Comparison of ENCODE assay signal across 10 mouse cellular contexts in genomic region chr10:79840091-79840490, GRCm38 (mm10). TPM values are rescaled to one million over a fixed set of nuclear protein-coding genes. Genes with fewer than 3 reads are reported as not detected.
DNase-seq lines count a peak whose midpoint lies in the region; ATAC-seq and TF ChIP-seq lines count a peak whose summit lies in the region.
"Had no signal": no experiment of that assay in that cellular context is flagged by ENCODE, and none has a peak within 500 bp of the region (broad histone marks: within the 10 kb centered on the region; RNA-seq: fewer than 3 reads in every experiment).

No protein-coding gene starts in this region.

- no peak for TF ChIP-seq CTCF in cerebellum, adult 2 months (IDR thresholded peaks at IDR 0.05; ENCODE audit: borderline replicate concordance, insufficient read depth, low read depth, low read length)
- no peak for TF ChIP-seq CTCF in lung, embryonic 14.5 days (IDR thresholded peaks at IDR 0.05; ENCODE audit: low read depth)
- no peak for TF ChIP-seq CTCF in olfactory bulb, adult 2 months (IDR thresholded peaks at IDR 0.05; ENCODE audit: insufficient read depth, low read depth, low read length)

- no peaks in the 10 kb centered on the region for H3K36me3 ChIP-seq in lung, embryonic 14.5 days (ENCODE audit: insufficient read depth)
- no peaks in the 10 kb centered on the region for H3K36me3 ChIP-seq in intestine, embryonic 15.5 days

- H3K9me3 ChIP-seq in lung, embryonic 14.5 days (ENCODE audit: low read depth, low read length) = no peaks in the 10 kb centered on the region
- no peaks in the 10 kb centered on the region for H3K9me3 ChIP-seq in intestine, embryonic 15.5 days

- no peak for TF ChIP-seq POLR2A in cerebellum, adult 2 months (IDR thresholded peaks at IDR 0.05; ENCODE audit: borderline replicate concordance, insufficient read depth, low read length)
- TF ChIP-seq POLR2A in olfactory bulb, adult 2 months (IDR thresholded peaks at IDR 0.05; ENCODE audit: insufficient read depth, low read depth, low read length) = no peak

- ATAC-seq in lung, embryonic 14.5 days (ENCODE audit: insufficient read depth) = 0 out of 2 replicates have a peak, but pooled peaks have one; percentile 5
- ATAC-seq in intestine, embryonic 15.5 days = no peak

- peak overlapping the region; percentile 46; the same call in 1 of the 2 replicates for H3K27ac ChIP-seq in cerebellum, adult 2 months (ENCODE audit: insufficient read depth, low read length)
- H3K27ac ChIP-seq in lung, embryonic 14.5 days (ENCODE audit: low read depth) = peak overlapping the region; percentile 94
- peak overlapping the region; percentile 90 for H3K27ac ChIP-seq in intestine, embryonic 15.5 days
- H3K27ac ChIP-seq in olfactory bulb, adult 2 months (ENCODE audit: insufficient read depth, low read depth, low read length) = peak overlapping the region; percentile 79; the same call in 1 of the 2 replicates

- H3K4me1 ChIP-seq in cerebellum, adult 2 months (ENCODE audit: control insufficient read depth, insufficient read depth, low read length) = peaks cover 5% of the 10 kb centered on the region; the same call in 1 of the 2 replicates
- H3K4me1 ChIP-seq in lung, embryonic 14.5 days (ENCODE audit: insufficient read depth) = peaks cover 9% of the 10 kb centered on the region; the same call in 1 of the 2 replicates
- H3K4me1 ChIP-seq in intestine, embryonic 15.5 days (replicated peaks) = peaks cover 19% of the 10 kb centered on the region
- H3K4me1 ChIP-seq in olfactory bulb, adult 2 months (ENCODE audit: control insufficient read depth, insufficient read depth, low read length) = peaks cover 17% of the 10 kb centered on the region

- no peak for DNase-seq in cerebellum, adult 2 months
- no peak for DNase-seq in cerebellum, adult 11 months
- DNase-seq in lung, embryonic 14.5 days = no peak
- no peak for DNase-seq in lung, postnatal 25 days (ENCODE audit: low spot score)
- no peak for DNase-seq in adrenal gland, adult 2 months
- no peak for DNase-seq in adrenal gland, adult 8-10 months

- no peak overlapping the region for H3K9ac ChIP-seq in lung, embryonic 14.5 days
- H3K9ac ChIP-seq in intestine, embryonic 15.5 days = no peak overlapping the region

- no peak overlapping the region for H3K4me3 ChIP-seq in cerebellum, adult 2 months (replicated peaks; ENCODE audit: insufficient read depth, low read depth, low read length)
- H3K4me3 ChIP-seq in lung, embryonic 14.5 days (ENCODE audit: low read depth, low read length) = no peak overlapping the region
- no peak overlapping the region for H3K4me3 ChIP-seq in intestine, embryonic 15.5 days (replicated peaks)
- H3K4me3 ChIP-seq in olfactory bulb, adult 2 months (ENCODE audit: insufficient read depth, low read depth, low read length) = no peak overlapping the region

- peak overlapping the region; percentile 80 for H3K4me2 ChIP-seq in lung, embryonic 14.5 days
- peak overlapping the region; percentile 73; the same call in 1 of the 2 replicates for H3K4me2 ChIP-seq in intestine, embryonic 15.5 days (replicated peaks)

- WGBS in cerebellum, adult 2 months = 94% methylated on average over 3 of the region's 3 CpGs
- WGBS in lung, embryonic 14.5 days = 84% methylated on average over 3 of the region's 3 CpGs
- WGBS in intestine, embryonic 15.5 days = 94% methylated on average over 3 of the region's 3 CpGs
- 92% methylated on average over 3 of the region's 3 CpGs for WGBS in olfactory bulb, adult 2 months

- no peaks in the 10 kb centered on the region for H3K27me3 ChIP-seq in cerebellum, adult 2 months (ENCODE audit: control insufficient read depth, insufficient read depth, low read length)
- H3K27me3 ChIP-seq in lung, embryonic 14.5 days (ENCODE audit: insufficient read depth, low read length) = no peaks in the 10 kb centered on the region
- no peaks in the 10 kb centered on the region for H3K27me3 ChIP-seq in intestine, embryonic 15.5 days (replicated peaks)

RNA-seq across cellular contexts. Expression of gene Ptbp1, which starts 14.1 kb away (rescaled TPM):
- 64.2 and 68.6 TPM in 2 replicates for polyA plus RNA-seq in cerebellum, adult 2 months (2012; rRNA removed)
- polyA plus RNA-seq in lung, embryonic 14.5 days (2014; fragmentation: Nextera tagmentation; extraction: Ambion mirVana) = 355 and 366 TPM in 2 replicates
- polyA plus RNA-seq in intestine, embryonic 15.5 days (2015; fragmentation: Nextera tagmentation; extraction: Ambion mirVana) = 307 and 314 TPM in 2 replicates
- polyA plus RNA-seq in olfactory bulb, adult 2 months (2012; ENCODE audit: insufficient read depth, insufficient read length, low replicate concordance, missing spikeins) = 555 TPM in 1 of 2 replicates, not detected in the other
- total RNA-seq in adrenal gland, adult 2 months (2021) = 100 to 1,000 TPM; 217 to 332 TPM
- polyA plus RNA-seq in adrenal gland, adult 2 months (2012; rRNA removed) = 175 and 259 TPM in 2 replicates
- 100 to 1,000 TPM; 249 to 275 (median 255) TPM for total RNA-seq in adrenal gland, adult 8-10 months (2022)

RNA-seq across cellular contexts. Expression of gene Misp, which starts 19.3 kb away (rescaled TPM):
- 0.29 and 0.41 TPM in 2 replicates for polyA plus RNA-seq in cerebellum, adult 2 months (2012; rRNA removed)
- 5.0 and 6.1 TPM in 2 replicates for polyA plus RNA-seq in lung, embryonic 14.5 days (2014; fragmentation: Nextera tagmentation; extraction: Ambion mirVana)
- 141 and 154 TPM in 2 replicates for polyA plus RNA-seq in intestine, embryonic 15.5 days (2015; fragmentation: Nextera tagmentation; extraction: Ambion mirVana)
- not detected in 2 replicates for polyA plus RNA-seq in olfactory bulb, adult 2 months (2012; ENCODE audit: insufficient read depth, insufficient read length, low replicate concordance, missing spikeins)
- under 1 TPM; 0.31 to 0.32 TPM for total RNA-seq in adrenal gland, adult 2 months (2021)
- 0.03 and 0.10 TPM in 2 replicates for polyA plus RNA-seq in adrenal gland, adult 2 months (2012; rRNA removed)
- under 1 TPM; 0.64 to 0.95 (median 0.70) TPM for total RNA-seq in adrenal gland, adult 8-10 months (2022)

RNA-seq across cellular contexts. Expression of gene Prtn3, which starts 34.2 kb away (rescaled TPM):
- polyA plus RNA-seq in cerebellum, adult 2 months (2012; rRNA removed) = 2.4 and 2.5 TPM in 2 replicates
- polyA plus RNA-seq in lung, embryonic 14.5 days (2014; fragmentation: Nextera tagmentation; extraction: Ambion mirVana) = 3.5 and 3.7 TPM in 2 replicates
- 3.7 and 3.9 TPM in 2 replicates for polyA plus RNA-seq in intestine, embryonic 15.5 days (2015; fragmentation: Nextera tagmentation; extraction: Ambion mirVana)
- polyA plus RNA-seq in olfactory bulb, adult 2 months (2012; ENCODE audit: insufficient read depth, insufficient read length, low replicate concordance, missing spikeins) = not detected in 2 replicates
- under 1 TPM; 0.62 to 0.63 TPM for total RNA-seq in adrenal gland, adult 2 months (2021)
- polyA plus RNA-seq in adrenal gland, adult 2 months (2012; rRNA removed) = 3.4 and 4.1 TPM in 2 replicates
- total RNA-seq in adrenal gland, adult 8-10 months (2022) = under 1 TPM in 1 of 4 experiments, not detected in 3; 0.35 TPM
- total RNA-seq: neutrophil, adult 5-6 weeks had no signal

RNA-seq across cellular contexts. Expression of gene Plppr3, which starts 34.3 kb away (rescaled TPM):
- polyA plus RNA-seq in cerebellum, adult 2 months (2012; rRNA removed) = 46.0 and 49.3 TPM in 2 replicates
- polyA plus RNA-seq in lung, embryonic 14.5 days (2014; fragmentation: Nextera tagmentation; extraction: Ambion mirVana) = 31.3 and 37.4 TPM in 2 replicates
- polyA plus RNA-seq in intestine, embryonic 15.5 days (2015; fragmentation: Nextera tagmentation; extraction: Ambion mirVana) = 31.3 and 32.7 TPM in 2 replicates
- polyA plus RNA-seq in olfactory bulb, adult 2 months (2012; ENCODE audit: insufficient read depth, insufficient read length, low replicate concordance, missing spikeins) = not detected in 2 replicates
- total RNA-seq in adrenal gland, adult 2 months (2021) = 1 to 10 TPM; 1.2 to 2.2 TPM
- polyA plus RNA-seq in adrenal gland, adult 2 months (2012; rRNA removed) = 4.2 and 4.6 TPM in 2 replicates
- 1 to 10 TPM; 1.7 to 4.3 (median 3.0) TPM for total RNA-seq in adrenal gland, adult 8-10 months (2022)

RNA-seq across cellular contexts. Expression of gene Elane, which starts 46.0 kb away (rescaled TPM):
- 0.15 TPM in 1 of 2 replicates, not detected in the other for polyA plus RNA-seq in cerebellum, adult 2 months (2012; rRNA removed)
- 0.18 and 0.26 TPM in 2 replicates for polyA plus RNA-seq in lung, embryonic 14.5 days (2014; fragmentation: Nextera tagmentation; extraction: Ambion mirVana)
- polyA plus RNA-seq in intestine, embryonic 15.5 days (2015; fragmentation: Nextera tagmentation; extraction: Ambion mirVana) = 1.1 and 2.6 TPM in 2 replicates
- polyA plus RNA-seq in olfactory bulb, adult 2 months (2012; ENCODE audit: insufficient read depth, insufficient read length, low replicate concordance, missing spikeins) = not detected in 2 replicates
- under 1 TPM; 0.49 to 0.79 TPM for total RNA-seq in adrenal gland, adult 2 months (2021)
- 0.34 and 1.1 TPM in 2 replicates for polyA plus RNA-seq in adrenal gland, adult 2 months (2012; rRNA removed)
- total RNA-seq in adrenal gland, adult 8-10 months (2022) = not detected
- total RNA-seq: layer of hippocampus, adult 18-20 months; neutrophil, adult 5-6 weeks had no signal

Comparison
In these comparisons a context has a peak if more than half of its experiments do, and no peak if none do; other contexts are left out.
1. RNA of gene Misp, which starts 19.3 kb away (polyA plus RNA-seq): 141 to 154 TPM in intestine, embryonic 15.5 days; 5.0 to 6.1 TPM in lung, embryonic 14.5 days, 0.29 to 0.41 TPM in cerebellum, adult 2 months, 0.03 to 0.10 TPM in adrenal gland, adult 2 months and not detected in olfactory bulb, adult 2 months; every median in the first group is over 10 times any median in the second.
2. Peak in every context shown above with its lines, with median percentiles within 50 percentile points of each other: H3K27ac ChIP-seq.